Mouse (Mus musculus): ENCODE results near the gene Trip10. TPM values are rescaled to one million over a fixed set of nuclear protein-coding genes. Genes with fewer than 3 reads are reported as not detected.

Trip10 gene
- 100 to 1,000 TPM in 1 of 2 experiments, 10 to 100 TPM in 1; 90.6 to 107 TPM for total RNA-seq (2021)

- intact Hi-C loops (cut with DNase I) = loop anchor here (2.0 to 10.0 kb wide), 2 partner anchors 25 to 435 kb away; no protein-coding TSS in a partner anchor
Measured at GRCm38 (mm10) chr17:57249186-57250181, at the start of gene Trip10. Trip10 (plus strand) TSS chr17:57249455.

GRCm38 (mm10) chr17:57201841-57202724 lies 47.2 kb upstream of the Trip10 start:
- intact Hi-C loops (cut with DNase I) = no loop called here
- DNase-seq (ENCODE audit: low spot score) = no peak

More at GRCm38 (mm10) chr17:57249186-57250181, at the start of gene Trip10:
- DNase-seq (ENCODE audit: low spot score) = peak; percentile 94

GRCm38 (mm10) chr17:57207938-57208337 lies 41.3 kb upstream of the Trip10 start:
- no peak for DNase-seq (ENCODE audit: low spot score)
- intact Hi-C loops (cut with DNase I) = no loop called here

GRCm38 (mm10) chr17:57209330-57209729 lies 39.9 kb upstream of the Trip10 start:
- no peak for DNase-seq (ENCODE audit: low spot score)
- intact Hi-C loops (cut with DNase I) = no loop called here

- intact Hi-C loops (cut with DNase I) = no loop called here
- DNase-seq (ENCODE audit: low spot score) = no peak
Measured at GRCm38 (mm10) chr17:57211501-57211900, 37.8 kb upstream of the Trip10 start.

- no peak for DNase-seq (ENCODE audit: low spot score)
- intact Hi-C loops (cut with DNase I) = no loop called here
Measured at GRCm38 (mm10) chr17:57214676-57215387, 34.4 kb upstream of the Trip10 start.

- intact Hi-C loops (cut with DNase I) = no loop called here
- no peak for DNase-seq (ENCODE audit: low spot score)
Measured at GRCm38 (mm10) chr17:57218335-57218900, 30.8 kb upstream of the Trip10 start.

GRCm38 (mm10) chr17:57219167-57219883 lies 29.9 kb upstream of the Trip10 start:
- DNase-seq (ENCODE audit: low spot score) = peak; percentile 47
- intact Hi-C loops (cut with DNase I) = loop anchor here (1.0 kb wide), 1 partner anchor 58 kb away; no protein-coding TSS in a partner anchor

- DNase-seq (ENCODE audit: low spot score) = no peak
- intact Hi-C loops (cut with DNase I) = loop anchor here (1.0 kb wide), 3 partner anchors 57 to 115 kb away; no protein-coding TSS in a partner anchor
Measured at GRCm38 (mm10) chr17:57219884-57220207, 29.4 kb upstream of the Trip10 start.

- DNase-seq (ENCODE audit: low spot score) = no peak
- intact Hi-C loops (cut with DNase I) = no loop called here
Measured at GRCm38 (mm10) chr17:57221911-57222310, 27.3 kb upstream of the Trip10 start.

GRCm38 (mm10) chr17:57223313-57223712 lies 25.9 kb upstream of the Trip10 start:
- DNase-seq (ENCODE audit: low spot score) = no peak
- intact Hi-C loops (cut with DNase I) = no loop called here

GRCm38 (mm10) chr17:57227468-57227867 lies 21.8 kb upstream of the Trip10 start:
- no peak for DNase-seq (ENCODE audit: low spot score)
- intact Hi-C loops (cut with DNase I) = no loop called here

- no peak for DNase-seq (ENCODE audit: low spot score)
- intact Hi-C loops (cut with DNase I) = no loop called here
Measured at GRCm38 (mm10) chr17:57228014-57228413, 21.2 kb upstream of the Trip10 start, which contains the start of gene C3. C3 (minus strand) TSS chr17:57228136.

GRCm38 (mm10) chr17:57228873-57229272 lies 20.4 kb upstream of the Trip10 start:
- no peak for DNase-seq (ENCODE audit: low spot score)
- intact Hi-C loops (cut with DNase I) = no loop called here

- DNase-seq (ENCODE audit: low spot score) = no peak
- intact Hi-C loops (cut with DNase I) = no loop called here
Measured at GRCm38 (mm10) chr17:57229851-57230727, 19.2 kb upstream of the Trip10 start.

- DNase-seq (ENCODE audit: low spot score) = no peak
- intact Hi-C loops (cut with DNase I) = no loop called here
Measured at GRCm38 (mm10) chr17:57230728-57231125, 18.5 kb upstream of the Trip10 start.

- no peak for DNase-seq (ENCODE audit: low spot score)
Measured at GRCm38 (mm10) chr17:57231321-57231771, 17.9 kb upstream of the Trip10 start.

GRCm38 (mm10) chr17:57232200-57232599 lies 17.1 kb upstream of the Trip10 start:
- intact Hi-C loops (cut with DNase I) = no loop called here
- DNase-seq (ENCODE audit: low spot score) = no peak

More at GRCm38 (mm10) chr17:57231321-57231771, 17.9 kb upstream of the Trip10 start:
- intact Hi-C loops (cut with DNase I) = no loop called here

All from heart, postnatal 25 days (tissue).